Mouse (Mus musculus) embryonic stem cell, embryonic (primary cell): ENCODE measurements at regions not wholly inside any gene's neighbourhood (a gene's known extent, or its start where the extent isn't known, plus 50 kb on each side); places are given as distances from the start of the nearest gene placed in this dataset.

Experiments used
- CTCF ChIA-PET, 4 experiments: fragments of 300-600 bp in 2 of 4; fragments of 350-600 bp in 2 of 4; sonication (Branson Sonifier 250); formaldehyde crosslinking; loops; one replicate each; lab custom pipeline; 2022; ENCODE audit warnings: inconsistent platforms in 2 of 4; lab: Charles Lee
- POLR2A ChIA-PET, 4 experiments: fragments of 300-600 bp in 2 of 4; fragments of 350-600 bp in 2 of 4; sonication (Branson Sonifier 250); formaldehyde crosslinking; loops; one replicate each; lab custom pipeline; 2022; ENCODE audit warnings: antibody characterized with exemption in 4 of 4, inconsistent platforms in 1 of 4; lab: Charles Lee

GRCm38 (mm10) chr16:84581166-84581565 is 66.2 kb downstream of the A730009L09Rik start:
- ChIA-PET POLR2A (no interaction called here), CTCF (interaction anchor here in 1 of 4 experiments (1.0 kb wide), 1 partner anchor 22 kb away, joined by 3 read pairs; no protein-coding TSS in a partner anchor)

GRCm38 (mm10) chr16:84583323-84583722 is 68.4 kb downstream of the A730009L09Rik start:
- ChIA-PET POLR2A (interaction anchor here in 2 of 4 experiments (0.7 to 1.1 kb wide), 3 partner anchors 24 to 118 kb away, joined by 3 to 4 read pairs (median 4); no protein-coding TSS in a partner anchor), CTCF (interaction anchor here in 2 of 4 experiments (0.6 to 1.3 kb wide), 2 partner anchors 24 to 153 kb away, joined by 3 to 5 read pairs; no protein-coding TSS in a partner anchor)

DNA sequence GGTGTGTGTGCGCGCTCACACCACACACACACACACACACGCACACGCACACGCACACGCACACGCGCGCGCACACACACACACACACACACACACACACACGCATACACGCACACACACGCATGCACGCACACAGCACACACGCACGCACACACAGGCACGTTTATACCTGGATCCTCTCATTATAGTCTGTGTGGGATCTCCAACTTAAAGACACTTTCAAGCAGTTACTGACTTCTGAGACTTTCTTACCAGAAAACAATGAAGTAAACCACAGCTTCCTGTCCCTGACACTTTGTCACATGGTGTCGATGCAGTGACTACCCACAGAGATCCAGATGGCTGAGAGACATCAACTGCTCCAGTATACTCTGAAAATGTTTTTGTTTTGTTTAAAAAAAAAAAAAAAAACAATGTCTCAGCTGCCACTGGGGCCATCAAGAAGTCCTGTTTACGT is 68.9 kb downstream of the A730009L09Rik start:
- ChIA-PET POLR2A (interaction anchor here in 3 of 4 experiments (0.6 to 1.1 kb wide), 4 partner anchors 24 to 1219 kb away, joined by 3 to 4 read pairs (median 4); no protein-coding TSS in a partner anchor), CTCF (interaction anchor here in 3 of 4 experiments (0.6 to 1.3 kb wide), 4 partner anchors 24 to 1148 kb away, joined by 3 to 5 read pairs (median 3); no protein-coding TSS in a partner anchor)

DNA sequence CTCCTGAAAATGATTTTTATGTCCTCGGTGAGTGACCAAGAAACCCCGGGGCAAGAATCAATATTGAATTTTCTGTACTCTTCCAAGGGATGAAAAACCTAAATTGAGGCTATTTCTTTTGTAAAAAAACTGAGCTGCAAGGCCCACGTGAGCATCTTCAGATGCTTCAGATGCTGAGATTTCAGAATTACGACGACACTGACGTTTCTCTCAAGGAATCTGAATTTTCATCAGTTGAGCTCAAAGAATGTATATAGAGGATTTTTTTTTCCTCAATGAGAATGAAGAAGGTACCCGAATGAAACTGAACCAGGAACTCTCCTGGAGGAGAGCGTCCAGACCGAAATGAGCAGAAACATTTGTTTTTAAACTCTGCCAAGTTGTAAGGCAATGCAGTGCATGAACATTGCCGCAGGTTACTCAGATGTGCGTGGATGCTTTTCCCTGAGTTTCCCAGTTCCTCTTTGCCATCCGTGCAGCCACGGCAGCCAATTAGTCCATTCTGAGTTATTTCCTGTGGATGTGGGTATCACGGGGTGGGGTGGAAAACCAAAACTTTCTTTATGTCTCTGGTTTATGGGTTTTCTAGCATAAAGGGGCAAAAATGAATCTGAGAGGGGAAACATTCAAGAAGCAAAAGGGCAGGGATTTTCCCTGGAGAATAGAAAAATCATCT is 69.9 kb downstream of the A730009L09Rik start:
- POLR2A ChIA-PET: no interaction called here
- CTCF ChIA-PET: no interaction called here

- POLR2A ChIA-PET: no interaction called here
Observed at GRCm38 (mm10) chr16:84592978-84593377, 78.1 kb downstream of the A730009L09Rik start.

DNA sequence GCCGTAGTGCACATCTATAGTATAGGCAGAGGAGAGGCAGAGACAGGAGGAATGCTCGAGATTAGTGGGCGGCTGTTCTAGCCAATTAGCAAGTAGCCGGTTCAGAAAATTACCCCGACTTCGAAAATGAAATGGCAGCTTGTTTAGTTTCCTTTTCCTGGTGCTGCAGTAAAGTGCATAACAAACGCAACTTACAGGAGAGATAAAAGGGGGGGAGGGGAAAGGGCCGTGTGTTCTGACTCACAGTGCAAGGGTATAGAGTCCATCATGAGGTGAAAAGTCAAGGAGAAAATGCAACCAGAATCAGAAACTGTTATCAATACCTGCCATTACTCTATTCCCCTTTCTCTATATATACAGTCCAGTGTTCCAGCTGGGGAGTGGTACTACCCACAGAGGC is 88.0 kb downstream of the A730009L09Rik start:
- ChIA-PET POLR2A (no interaction called here), CTCF (no interaction called here)

More at GRCm38 (mm10) chr16:84592978-84593377, 78.1 kb downstream of the A730009L09Rik start:
- CTCF ChIA-PET: no interaction called here

GRCm38 (mm10) chr16:84603465-84604205 is 88.7 kb downstream of the A730009L09Rik start:
- ChIA-PET CTCF (no interaction called here), POLR2A (no interaction called here)

DNA sequence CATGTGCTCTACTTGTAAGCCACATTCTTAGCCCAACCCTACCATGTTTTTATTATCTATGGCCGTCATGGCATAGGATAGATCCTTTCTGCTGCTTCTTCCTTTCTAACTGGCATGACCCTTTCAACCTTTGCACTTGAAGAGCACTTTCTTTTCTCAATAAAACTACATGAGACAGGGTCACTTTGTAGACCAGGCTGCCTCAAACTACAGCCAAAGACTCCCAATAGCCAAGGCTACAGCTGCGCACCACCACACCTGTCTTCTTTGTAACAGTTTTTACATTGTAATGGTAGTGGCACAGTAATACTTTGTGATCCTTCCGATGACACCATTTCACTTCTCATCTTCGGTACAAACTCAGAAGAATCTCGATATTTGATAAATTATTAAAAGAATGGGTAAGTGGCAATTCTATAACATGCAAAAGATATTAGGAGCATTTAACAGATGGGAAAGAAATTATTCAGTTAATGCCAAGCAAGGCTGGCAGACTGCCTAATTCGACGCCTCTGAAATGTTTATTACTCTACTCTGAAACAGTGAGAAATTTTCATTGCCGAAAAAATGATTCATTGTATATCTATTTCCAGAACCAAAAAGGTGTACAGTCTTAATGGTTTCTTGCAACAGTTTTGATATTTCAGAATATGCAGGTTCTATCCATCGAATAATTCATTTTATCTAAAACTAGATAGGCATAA is 89.5 kb downstream of the A730009L09Rik start:
- CTCF ChIA-PET: no interaction called here

DNA sequence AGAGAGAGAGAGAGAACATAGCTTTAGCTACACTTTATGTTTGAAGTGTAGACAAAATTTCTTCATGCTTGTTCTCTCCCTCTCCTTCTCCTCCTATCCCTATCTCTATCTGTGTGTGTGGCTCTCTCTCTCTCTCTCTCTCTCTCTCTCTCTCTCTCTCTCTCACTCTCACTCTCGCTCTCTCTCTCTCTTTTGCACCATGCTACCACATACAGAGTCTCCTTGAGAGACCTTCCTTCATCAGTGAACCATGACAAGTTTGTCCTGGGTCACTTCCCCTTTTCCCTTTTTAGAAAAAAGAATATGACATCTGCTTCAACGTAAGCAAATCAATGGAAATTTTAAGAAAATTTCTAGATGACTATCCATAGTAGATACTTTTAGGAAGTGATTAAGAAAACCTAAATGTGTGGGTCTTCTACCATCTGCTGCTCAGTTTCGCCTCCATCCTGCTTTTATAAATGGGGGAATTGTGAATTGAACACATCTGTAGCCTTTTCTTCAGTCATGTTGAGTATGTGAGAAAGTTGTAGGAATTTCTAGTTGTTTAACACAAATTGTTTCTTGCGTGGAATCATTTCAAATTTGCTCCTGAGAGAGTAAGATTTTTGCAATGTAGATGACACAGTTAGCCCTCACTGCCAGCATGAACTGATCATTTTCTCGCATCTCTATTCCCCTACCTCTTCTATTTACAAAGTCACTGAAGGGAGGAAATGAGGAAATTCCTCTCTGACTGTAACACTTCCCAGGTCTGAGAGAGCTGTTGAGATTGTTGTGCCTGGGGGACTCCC is 91.3 kb downstream of the A730009L09Rik start:
- CTCF ChIA-PET: no interaction called here
- POLR2A ChIA-PET: no interaction called here

More for the DNA sequence above, 89.5 kb downstream of the A730009L09Rik start:
- POLR2A ChIA-PET: no interaction called here

DNA sequence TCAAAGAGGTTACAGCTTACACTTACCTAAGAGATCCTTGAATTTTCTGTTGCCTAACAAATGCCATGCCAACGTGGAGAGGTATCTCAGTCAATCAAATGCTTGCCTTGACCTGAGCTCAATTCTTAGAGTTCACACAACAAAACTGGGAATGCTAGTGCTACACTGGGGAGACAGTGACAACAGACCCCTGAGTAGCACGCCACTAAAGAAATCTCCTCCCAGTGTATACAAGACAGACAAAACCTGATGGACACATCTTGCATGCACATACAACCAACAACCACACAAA is 91.8 kb downstream of the A730009L09Rik start:
- ChIA-PET CTCF (no interaction called here), POLR2A (no interaction called here)

GRCm38 (mm10) chr16:84607503-84607902 is 92.6 kb downstream of the A730009L09Rik start:
- ChIA-PET CTCF (no interaction called here), POLR2A (no interaction called here)

DNA sequence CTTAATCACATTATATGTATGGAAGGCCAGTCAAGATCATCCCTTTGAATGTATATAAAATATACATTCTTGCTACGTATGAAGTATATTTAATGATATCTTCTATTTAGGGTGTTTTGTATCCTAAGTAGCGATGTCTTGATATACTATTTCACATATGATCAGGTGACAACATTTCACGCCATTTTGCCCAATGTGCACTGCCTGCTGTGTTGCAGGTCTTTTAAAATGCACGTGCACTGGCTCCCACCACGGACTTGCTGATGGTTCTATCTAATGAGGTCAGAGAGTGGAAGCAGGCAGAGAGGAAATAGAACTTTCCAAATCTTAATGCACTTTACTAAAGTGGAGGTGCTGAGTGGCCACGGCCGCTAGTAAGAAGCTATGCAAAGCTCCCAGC is 100.8 kb downstream of the A730009L09Rik start:
- ChIA-PET CTCF (no interaction called here), POLR2A (no interaction called here)

DNA sequence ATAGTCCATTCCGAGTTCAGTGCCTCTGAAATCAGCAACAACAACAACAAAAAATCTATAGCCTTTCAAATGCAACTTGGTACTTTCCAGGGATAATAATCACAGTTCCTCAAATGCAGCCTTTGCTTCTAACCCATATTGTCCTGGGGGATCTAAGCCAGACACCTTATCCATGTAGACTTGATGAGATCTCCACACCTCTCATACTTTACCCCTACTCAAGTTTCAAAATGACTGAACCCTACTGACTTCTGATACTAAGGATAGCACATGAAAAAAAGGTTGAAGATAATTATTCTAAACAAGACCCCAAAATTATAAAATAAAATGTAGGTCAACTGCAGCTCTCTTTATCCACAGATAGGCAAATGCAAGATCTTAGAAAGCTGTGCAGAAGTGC is 101.2 kb downstream of the A730009L09Rik start:
- CTCF ChIA-PET: no interaction called here

GRCm38 (mm10) chr16:84618379-84618778 is 103.5 kb downstream of the A730009L09Rik start:
- POLR2A ChIA-PET: interaction anchor here in 1 of 4 experiments (0.6 kb wide), 1 partner anchor 35 kb away, joined by 4 read pairs; no protein-coding TSS in a partner anchor
- CTCF ChIA-PET: no interaction called here

More for the DNA sequence above, 101.2 kb downstream of the A730009L09Rik start:
- POLR2A ChIA-PET: no interaction called here

DNA sequence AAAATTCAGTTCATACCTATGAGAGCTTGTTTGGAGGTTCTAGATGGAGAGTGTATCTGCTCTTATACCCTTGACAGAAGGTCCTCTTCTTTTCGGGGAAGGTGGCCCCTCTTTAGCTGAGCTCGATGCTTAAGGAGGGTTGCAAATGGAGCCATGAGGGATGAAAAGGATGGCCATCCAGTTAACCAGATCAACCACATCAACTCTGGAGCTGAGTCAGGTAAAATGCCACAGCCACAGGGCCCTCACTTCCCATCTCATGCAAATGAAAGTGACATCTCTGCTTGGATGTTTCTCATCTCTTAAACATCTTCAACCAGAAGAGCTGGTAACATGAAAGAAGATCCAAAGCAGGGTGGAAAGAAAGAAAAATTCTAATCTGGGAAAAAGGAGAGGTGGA is 105.0 kb downstream of the A730009L09Rik start:
- ChIA-PET CTCF (no interaction called here), POLR2A (no interaction called here)

DNA sequence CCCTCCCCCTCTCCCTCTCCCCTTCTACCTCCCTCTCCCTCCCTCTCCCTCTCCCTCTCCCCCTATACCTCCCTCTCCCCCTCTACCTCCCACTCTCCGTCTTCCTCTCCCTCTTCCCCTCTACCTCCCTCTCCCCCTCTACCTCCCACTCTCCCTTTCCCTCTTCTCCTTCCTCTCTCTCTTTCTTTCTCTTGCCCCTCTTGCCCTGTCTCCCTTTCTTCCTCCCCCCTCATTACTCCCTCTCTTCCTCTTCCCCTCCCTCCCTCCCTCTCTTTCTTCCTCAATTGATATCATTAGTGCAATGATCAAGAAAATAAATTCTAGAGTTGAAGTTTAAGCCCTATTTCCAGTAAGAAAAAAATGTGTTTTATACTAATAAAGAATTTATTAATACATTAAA is 105.9 kb downstream of the A730009L09Rik start:
- ChIA-PET POLR2A (no interaction called here), CTCF (interaction anchor here in 1 of 4 experiments (0.7 kb wide), 1 partner anchor 18 kb away, joined by 4 read pairs; no protein-coding TSS in a partner anchor)

DNA sequence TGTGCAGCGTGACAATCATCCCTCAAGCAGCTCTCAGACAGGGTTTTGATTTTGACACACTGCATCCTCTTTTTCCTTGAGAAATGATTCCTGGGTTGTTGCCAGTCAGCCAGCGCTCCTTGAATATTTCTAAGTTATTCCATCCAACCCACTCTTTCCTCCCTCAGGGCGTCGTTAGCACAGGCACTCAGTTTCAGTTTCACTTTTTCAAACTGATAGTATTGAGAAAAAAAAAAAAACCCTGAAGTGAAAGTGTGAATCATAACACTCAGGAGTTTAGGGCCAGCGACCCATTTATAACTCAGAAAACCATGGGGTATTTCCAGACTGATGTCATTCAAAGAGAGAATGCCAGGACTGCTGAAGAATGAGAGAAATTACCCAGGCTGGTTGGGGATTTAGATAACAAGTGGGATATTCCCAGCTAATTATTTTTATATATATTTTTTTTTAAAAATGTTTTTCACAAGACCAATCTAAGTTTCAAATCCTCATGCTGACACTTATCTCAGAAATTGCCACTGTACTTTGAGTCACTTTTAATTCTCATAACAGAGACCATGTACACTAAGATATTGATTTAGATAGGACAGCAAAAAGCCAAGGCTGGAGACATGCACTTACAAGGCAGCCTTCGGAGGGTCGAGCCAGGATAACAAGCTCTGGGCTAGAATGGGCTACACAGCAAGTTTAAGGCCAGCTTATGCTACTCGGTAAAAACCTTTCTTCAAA is 106.5 kb downstream of the A730009L09Rik start:
- POLR2A ChIA-PET: no interaction called here
- CTCF ChIA-PET: interaction anchor here in 1 of 4 experiments (0.7 kb wide), 1 partner anchor 17 kb away, joined by 4 read pairs; no protein-coding TSS in a partner anchor
